Mouse (Mus musculus) forelimb bud, embryonic 11.5 days (tissue): ENCODE results near the gene Prps1.
"Not testable (repeated sequence)": the region's sequence is repeated elsewhere in the genome, so short reads cannot be mapped to it uniquely, and the experiment has no call there.

Experiments
- DNase-seq: peaks from one replicate; pipeline ENCODE4 v3.0.0-alpha.2; 2012; ENCODE audit warnings: low read depth, low spot score

Gene Prps1

GRCm38 (mm10) chrX:140501401-140502301, 45.2 kb downstream of the Prps1 start:
- DNase-seq: no peak

GRCm38 (mm10) chrX:140503905-140504304, 47.5 kb downstream of the Prps1 start:
- peak; percentile 61 for DNase-seq

GRCm38 (mm10) chrX:140505497-140506238, 49.3 kb downstream of the Prps1 start:
- no peak for DNase-seq

GRCm38 (mm10) chrX:140506436-140507180, 50.2 kb downstream of the Prps1 start:
- DNase-seq: no peak

- DNase-seq: no peak
These were observed 51.0 kb downstream of the Prps1 start for GRCm38 (mm10) chrX:140507377-140507776.

GRCm38 (mm10) chrX:140508791-140509190, 52.4 kb downstream of the Prps1 start:
- DNase-seq: not testable (repeated sequence)

GRCm38 (mm10) chrX:140509817-140510216, 53.4 kb downstream of the Prps1 start:
- no peak for DNase-seq

DNA sequence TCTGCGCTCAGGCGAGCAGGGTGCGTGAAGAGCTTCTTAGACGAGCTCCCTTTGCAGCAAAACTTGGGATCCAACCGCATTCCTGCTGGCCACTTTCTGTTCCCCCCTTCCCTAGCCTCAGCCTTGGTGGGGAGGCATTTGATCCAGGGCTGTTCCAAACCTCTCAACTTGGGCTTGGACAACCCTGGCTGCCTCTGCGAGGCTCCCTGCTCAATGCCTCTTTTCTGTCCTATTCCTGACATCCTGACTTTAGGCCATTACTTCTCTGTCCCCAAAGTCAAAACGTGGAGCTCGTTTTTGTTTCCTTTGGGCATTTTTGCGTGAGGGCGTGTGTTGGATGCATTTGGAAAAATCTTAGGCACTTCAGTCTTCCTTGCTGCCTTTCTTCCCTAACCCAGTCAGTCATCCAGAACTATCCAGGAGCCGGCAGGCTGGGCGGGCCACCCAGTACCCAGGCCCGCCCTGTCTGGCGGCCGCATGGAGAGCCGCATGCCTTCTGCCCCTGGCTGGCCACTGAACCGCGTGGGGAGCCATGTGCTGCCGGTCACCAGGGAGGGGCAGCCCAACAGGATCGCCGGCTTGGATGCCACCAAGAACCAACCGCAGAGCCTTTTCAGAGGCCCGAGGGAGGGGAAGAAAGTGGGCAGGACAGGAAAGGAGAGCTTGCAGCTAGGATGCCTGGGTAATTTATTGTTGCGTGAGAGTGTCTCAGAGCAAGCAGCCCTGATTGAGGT, 54.5 kb downstream of the Prps1 start:
- DNase-seq: no peak

GRCm38 (mm10) chrX:140511687-140512651, 55.6 kb downstream of the Prps1 start:
- no peak for DNase-seq

GRCm38 (mm10) chrX:140513379-140513778, 57.0 kb downstream of the Prps1 start:
- no peak for DNase-seq

- no peak for DNase-seq
These were observed 61.9 kb downstream of the Prps1 start for GRCm38 (mm10) chrX:140518351-140518750.

DNA sequence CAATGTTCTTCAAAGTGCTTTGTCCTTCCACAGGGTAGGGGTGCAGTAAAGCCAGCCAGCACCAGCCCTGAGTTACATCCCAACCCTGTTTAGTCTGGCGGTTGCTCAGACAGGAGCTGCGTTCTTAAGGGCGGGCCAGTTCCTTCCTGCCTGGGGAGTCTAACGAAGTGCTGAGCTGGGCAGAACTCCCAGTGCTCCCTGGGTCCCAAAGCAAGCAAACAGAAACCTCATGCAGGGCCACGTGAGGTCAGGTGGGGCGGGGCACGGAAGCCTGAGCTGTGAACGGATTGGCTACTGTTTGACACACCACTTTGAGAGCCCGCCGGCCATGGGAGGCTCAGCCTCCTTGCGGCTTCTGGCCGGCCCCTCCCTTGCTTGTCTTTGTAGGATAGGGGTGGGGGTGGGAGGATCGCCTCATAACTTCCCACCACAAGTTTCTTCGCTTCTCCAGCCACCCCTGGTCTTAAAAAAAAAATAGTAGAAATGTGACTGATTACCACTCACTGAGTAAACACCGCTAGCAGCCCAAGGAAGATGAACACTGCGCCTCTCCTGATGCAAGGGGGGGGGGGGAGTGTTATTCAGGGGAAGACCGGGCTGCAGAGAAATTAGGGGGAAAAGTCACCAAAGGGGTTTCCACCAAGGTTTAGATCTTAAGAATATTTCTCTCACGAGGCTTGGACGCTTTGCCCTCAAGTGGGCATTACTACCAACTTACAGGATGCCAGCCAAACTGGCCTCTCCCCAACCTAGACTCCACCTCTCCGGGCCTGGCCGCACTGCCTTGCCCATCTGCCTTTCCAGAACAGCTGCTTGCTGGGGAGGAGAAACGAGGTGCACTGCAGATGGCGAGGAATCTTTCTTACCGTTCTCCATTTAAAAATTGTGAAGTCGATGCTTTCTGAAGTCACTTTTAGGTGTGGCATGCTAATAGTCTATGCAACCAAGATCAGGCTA, 64.0 kb downstream of the Prps1 start:
- DNase-seq: peak; percentile 72

DNA sequence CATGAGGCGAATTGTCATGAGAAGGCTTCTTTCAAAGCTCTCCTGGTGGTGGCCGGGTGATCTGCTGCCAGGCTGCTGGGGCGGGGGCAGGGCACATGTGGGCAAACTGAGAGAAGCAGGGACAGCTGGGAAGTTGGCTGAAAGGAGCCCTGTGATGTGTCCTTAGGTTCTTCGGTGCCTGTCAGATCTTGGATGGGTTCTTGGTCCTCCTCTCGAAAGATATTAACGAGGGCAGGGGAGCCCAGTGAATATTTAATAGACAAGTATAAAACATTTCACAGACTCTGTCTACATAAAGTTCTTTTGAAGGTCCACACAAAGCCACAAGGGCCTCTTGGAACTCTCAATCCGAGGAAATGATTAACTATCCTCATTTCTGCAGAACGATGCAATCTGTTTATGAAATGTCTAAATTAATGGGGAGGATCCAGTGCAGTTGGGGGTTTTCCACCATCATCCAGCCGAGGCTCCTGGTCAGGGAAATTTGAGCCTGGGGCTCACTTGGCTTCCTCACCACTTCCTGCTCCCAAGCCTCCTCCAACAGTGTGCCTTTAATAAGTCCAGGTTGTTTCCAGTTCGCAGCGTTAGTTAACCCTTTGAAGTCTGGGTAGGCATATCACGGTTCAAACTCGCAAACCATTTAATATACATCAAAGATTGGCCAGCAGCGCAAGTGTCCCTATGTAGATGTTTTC, 65.8 kb downstream of the Prps1 start:
- no peak for DNase-seq

GRCm38 (mm10) chrX:140524231-140524630, 67.8 kb downstream of the Prps1 start:
- DNase-seq: no peak
